Mouse (Mus musculus): ENCODE measurements around the gene Lrba. TPM values are rescaled to one million over a fixed set of nuclear protein-coding genes. Genes with fewer than 3 reads are reported as not detected.

The Lrba gene
- total RNA-seq (2021), result 10 to 100 TPM; 21.3 TPM
- long read RNA-seq, partial matches to known transcripts, result 1 of 2 reads
- long read RNA-seq, other reads (novel, unspliced or antisense), result 1 of 2 reads

DNA sequence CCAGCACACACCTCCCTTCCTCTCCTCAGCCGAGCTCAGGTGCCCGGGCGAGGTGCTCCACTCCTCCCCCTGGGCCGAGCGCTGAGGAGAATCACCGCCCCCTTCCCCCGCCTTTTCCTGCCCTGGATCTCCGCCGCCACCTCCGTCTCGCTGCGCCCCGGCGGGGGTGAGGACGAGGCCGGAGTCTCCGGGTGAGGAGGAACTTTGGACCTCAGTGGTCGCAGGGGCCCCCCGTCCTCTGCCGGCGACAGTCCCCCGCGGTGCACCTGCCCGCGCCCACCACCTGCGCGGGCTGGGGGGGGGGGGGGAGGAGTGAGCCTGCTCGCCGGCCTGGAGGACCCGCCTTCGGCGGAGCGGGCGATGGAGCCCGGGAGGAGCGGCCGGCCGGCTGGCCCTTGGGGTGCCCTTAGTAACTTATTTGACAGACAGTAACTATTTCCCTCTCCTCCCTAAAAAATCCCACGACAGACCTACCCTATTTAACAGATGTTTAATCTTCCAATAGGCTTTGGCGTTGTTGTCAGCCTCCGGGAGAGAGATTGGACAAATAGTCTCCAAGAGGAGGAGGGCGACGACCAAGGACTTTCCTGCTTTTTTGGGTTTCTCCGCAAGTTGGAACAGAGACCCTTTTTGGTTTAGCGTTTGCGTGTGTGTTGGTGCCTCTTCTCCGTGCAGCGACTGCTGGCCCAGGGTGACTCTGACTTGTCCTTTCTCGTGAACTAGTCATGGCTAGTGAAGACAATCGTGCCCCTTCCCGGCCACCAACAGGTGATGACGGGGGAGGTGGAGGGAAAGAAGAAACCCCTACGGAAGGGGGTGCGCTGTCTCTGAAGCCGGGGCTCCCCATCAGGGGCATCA, at the start of gene Lrba:
Gene Lrba (plus strand): TSS at position 117 of the 858 bp plus-strand sequence.
- DNase-seq (ENCODE audit: low spot score in 2 of 2), result peak; percentile 55 to 68

DNA sequence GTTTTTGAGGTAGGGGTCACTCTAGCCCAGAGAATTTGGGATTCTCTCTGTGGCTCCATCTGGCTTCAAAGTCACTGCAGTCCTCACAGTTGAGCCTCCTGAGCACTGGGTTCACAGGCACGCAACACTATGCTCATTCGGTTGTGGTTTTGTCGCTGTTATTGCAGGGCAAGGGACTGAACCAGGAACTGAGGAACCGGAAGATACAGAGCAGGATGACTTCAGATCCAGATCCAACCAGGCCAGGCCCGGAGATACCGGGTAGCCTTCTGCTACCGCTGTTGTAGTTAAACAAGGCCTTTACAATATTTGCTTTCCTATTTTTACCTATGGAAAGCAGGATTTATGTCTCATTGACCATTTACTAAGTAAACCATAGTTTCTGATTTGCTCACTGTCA, 44.8 kb upstream of the Lrba start:
- no peak for DNase-seq (ENCODE audit: low spot score in 2 of 2)

DNA sequence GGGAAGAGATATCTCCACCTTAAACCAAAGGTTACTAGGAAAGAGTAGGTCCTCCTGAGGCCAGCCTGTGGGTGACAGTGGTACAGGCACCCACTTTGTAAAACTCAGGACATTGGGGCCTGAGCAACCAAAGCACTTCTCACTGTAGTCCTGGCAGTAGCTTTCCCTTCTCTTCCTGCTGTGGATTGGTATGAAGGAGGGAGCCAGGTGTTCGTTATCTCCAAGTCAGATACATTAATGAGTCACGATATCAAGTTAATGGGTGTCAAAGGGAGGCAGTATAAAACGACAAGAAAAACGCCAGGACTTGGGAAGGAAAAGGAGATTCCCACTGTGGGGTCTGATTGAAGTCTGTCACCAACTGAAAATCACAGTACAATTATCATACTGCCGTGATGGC, 43.4 kb upstream of the Lrba start:
- DNase-seq (ENCODE audit: low spot score in 2 of 2), result no peak

DNA sequence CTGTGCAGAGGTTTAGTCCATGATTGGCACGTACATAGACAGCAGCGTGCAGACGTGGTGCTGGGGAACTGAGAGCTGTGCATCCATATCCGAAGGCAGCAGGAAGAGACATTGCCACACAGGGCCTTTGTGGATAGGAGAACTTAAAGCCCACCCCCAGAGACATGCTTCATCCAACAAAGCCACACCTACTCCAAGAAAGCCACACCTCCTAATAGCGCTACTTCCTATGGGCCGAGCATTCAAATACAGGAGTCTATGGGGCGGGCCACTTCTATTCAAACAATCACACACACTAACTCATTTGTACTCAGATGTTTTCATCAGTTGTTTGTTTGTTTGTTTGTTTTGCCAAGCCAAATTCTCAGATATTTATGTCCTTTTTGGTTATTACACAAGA, 39.9 kb upstream of the Lrba start:
- no peak for DNase-seq (ENCODE audit: low spot score in 2 of 2)

DNA sequence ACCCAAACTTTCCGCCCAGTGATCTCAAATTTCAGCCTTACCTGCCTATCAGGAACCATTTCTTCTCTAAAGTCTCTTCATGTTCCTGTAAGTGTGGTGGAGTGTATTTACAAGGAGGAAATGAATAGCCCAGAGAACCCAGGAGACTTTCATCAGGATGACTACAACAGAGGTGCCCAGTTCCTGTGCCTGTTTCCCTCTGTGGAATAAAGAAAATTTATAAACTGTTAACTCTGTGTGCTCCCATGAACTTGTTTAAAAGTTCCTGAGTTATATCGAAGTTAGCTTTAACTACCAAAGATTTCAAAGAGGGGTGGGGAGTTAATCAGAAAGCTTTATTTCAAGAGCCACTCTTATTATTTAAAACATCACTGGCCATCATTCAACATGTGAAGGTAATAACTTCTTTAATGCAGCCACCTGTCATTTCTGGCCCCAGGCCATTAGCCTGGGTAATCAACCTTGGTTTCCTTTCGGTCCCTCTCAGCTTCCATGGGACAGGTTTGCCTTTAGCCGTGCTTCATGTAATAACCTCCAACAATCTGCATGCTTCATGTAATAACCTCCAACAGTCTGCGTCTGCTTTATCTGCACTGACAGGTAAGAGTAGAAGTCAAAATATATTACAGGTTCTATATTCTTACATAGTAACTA, 36.6 kb upstream of the Lrba start:
- DNase-seq (ENCODE audit: low spot score in 2 of 2), result no peak

DNA sequence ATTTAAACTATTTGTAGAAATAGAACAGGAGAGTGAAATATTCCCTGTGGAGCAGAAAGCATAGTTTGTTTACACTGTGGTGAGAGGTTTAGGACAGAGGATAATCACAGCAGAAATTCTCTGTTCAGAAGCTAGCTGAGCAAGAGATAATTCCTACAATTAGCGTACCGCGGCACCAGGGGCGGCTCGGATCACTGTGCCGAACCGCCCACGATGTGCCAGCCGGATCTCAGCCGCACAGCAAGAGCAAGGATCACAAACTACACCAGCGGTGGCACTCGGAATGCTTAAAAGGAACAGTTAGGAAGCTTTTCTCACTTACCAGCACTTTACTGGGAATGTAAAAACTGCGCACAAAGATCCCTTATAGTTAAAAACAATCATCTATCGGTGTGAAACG, 28.5 kb upstream of the Lrba start:
- DNase-seq (ENCODE audit: low spot score in 2 of 2), result peak; percentile 3 to 9

DNA sequence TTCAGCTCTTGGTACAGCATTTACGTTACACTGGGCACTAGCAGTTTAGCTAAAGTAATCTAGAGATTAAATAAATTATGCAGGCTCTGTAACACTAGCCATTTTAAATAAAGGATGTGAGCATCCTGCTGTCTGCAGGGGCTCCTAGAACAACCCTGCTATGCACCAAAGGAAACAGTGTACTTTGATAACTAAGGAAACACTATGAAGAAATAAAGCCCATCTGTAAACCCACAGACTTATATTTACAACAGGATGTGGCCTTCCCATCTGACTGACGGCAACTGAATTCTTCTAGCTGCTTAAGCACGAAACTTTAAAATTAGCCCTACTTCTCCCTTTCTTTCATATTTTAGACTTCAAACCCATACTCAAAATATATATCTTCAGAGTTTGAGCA, 28.0 kb upstream of the Lrba start:
- no peak for DNase-seq (ENCODE audit: low spot score in 2 of 2)

DNA sequence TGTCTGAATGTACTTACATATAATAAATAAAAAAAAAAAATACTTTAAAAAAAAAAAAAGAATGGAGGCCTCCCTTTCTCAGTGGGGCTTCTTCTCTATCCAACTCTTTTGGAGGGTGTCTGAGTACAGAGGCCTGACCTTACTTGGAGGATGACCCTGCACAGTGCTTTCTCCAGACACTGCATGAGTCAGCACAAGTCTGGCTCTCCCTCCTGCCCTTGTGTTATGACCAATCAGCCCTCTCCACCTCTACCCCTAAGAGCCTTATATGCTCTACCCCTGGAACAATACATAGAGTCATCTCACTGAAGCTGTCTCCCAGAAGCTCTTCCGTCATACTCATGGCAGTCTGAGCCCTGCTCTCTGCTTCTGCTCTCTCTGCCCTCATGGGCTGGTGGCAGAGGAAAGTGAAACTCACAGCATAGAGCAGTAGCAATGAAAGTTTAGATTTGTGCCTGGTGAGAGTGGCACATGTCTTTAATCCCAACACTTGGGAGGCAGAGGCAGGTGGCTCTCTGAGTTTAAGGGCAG, 22.8 kb upstream of the Lrba start:
- no peak for DNase-seq (ENCODE audit: low spot score in 2 of 2)

DNA sequence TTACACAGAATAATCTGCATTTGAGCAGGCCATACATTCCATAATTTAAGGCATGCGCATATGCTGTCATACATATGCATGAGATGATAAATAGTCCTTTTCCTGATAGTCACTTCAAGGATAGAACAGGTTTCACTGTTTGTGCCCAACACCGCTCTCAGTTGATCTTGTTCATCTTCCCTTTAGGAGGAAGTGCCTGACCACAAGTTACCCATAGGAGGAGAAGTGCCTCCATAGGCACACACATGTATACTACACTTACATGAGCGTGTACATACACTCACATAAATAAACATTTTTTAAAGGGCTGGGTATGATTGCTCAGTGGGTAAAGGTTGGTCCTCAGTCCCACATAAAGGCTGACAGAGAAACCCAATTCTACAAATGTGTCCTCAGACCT, 22.0 kb upstream of the Lrba start:
- no peak for DNase-seq (ENCODE audit: low spot score in 2 of 2)

DNA sequence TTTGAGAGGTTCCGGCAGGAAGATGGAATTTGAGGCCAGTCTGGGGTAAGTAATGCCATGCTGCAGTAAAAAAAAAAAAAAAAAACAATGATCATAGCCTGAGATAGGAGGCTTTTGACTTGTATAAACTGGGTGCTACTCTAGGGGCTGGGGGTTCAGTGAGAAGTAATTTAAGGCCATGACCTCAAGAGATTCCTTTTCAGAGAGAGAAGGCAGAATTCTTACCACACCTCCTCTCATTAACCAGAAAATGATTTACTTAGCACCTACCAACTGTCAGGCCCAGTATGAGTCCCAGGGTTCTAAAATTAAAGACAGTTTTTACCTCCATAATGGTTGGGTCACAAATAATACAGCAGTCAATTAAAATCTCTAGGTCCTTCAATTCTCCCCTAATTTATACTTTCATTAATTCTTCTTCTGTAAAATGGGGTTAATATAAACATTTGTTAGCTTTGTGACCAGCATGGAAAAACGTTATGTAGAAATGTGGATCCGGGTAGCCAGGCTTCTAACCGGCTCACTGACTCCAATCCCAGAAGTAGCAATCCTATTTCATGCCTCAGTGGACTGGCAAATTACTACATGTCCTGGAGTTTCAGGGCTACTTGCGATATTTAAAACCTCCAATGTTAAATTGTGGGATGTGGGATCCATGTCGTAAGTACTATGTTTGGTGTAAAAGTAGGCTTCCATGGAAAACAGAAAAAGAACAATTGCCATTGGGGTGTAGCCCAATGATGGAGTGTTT, 19.7 kb upstream of the Lrba start:
- no peak for DNase-seq (ENCODE audit: low spot score in 2 of 2)

DNA sequence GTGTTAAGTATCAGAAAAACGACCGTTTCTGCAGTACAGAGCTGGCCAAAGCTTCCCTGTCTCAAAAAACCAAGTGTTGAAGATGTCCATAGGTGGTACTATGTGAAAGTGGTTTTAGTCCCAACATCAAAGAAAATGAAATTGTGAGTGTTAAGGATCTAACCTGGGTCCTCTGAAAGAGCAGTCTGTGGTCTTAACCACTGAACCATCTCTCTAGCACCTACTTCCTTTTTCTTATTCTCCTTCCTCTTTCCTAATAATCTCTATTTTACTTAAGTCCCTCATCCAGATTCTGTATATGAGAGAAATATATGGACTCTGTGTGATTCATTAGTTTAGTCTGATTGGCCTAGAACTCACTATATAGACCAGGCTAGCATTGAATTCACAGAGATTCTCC, 17.9 kb upstream of the Lrba start:
- no peak for DNase-seq (ENCODE audit: low spot score in 2 of 2)

DNA sequence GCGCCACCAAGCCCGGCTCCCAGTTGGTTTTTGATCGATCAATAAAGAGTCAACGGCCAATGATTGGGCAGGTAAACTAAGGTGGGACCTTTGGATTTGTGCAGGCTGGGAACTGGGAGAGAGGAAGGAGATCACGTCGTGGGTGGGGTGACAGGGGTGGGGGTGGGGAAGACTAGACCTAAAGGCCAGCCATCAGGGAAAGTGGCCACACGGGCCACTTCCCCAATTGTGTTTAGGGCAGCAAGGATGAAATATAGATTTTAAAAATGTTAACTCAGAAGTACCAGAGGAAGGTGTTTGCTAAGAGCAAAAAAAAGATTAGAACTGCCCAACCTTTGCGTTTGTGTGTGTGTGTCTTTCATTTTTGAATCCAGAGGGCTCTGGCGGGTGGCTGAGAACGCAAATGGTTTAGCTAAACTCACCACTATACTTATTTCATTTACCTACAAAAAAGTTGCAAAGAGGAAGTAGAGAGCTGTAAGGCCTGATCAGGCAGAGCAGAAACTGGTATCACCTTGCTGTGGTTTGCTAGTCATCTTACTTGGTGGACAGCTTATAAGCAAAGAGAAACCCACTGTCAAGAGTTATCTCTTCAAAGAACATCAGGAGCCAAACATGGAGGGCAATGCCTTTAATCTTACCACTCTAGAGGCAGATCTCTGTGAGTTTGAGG, 14.1 kb upstream of the Lrba start:
- no peak for DNase-seq (ENCODE audit: low spot score in 2 of 2)

DNA sequence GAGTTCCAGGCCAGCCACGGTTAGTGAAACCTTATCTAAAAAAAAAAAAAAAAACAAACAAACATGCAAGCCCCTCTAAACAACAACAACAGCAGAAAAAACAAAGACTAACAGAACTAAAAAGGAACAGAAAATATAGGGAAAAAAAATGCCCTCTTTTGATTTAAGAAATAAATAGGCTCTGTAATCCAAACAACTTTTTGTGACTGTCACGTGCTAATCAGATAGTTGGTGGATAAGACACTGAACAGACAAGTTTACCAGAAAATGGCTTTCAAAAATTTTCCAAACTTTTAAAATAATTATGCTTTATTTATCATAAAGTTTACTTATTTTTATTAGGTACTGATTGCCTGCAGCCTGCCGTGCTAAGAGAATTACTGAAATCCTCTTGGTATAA, 13.5 kb upstream of the Lrba start:
- no peak for DNase-seq (ENCODE audit: low spot score in 2 of 2)

DNA sequence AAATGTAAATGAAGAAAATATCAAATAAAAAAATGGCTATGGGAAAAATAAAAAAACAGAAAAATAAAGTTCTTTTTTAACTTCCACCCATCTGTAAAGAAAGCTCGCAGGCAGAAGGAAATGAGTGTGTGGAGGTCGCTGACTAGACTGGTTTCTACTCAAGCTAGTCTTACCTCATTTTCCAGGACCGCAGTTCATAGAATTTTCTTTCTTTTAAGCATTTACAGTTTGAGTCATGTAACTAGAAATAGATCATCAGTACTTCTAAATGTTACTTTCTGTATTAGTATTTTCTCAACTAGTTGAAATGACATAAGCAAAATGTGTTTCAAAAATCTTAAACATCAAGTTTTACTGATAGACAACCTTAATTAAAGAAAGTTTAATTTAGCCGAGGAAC, 10.2 kb upstream of the Lrba start:
- DNase-seq (ENCODE audit: low spot score in 2 of 2), result no peak

DNA sequence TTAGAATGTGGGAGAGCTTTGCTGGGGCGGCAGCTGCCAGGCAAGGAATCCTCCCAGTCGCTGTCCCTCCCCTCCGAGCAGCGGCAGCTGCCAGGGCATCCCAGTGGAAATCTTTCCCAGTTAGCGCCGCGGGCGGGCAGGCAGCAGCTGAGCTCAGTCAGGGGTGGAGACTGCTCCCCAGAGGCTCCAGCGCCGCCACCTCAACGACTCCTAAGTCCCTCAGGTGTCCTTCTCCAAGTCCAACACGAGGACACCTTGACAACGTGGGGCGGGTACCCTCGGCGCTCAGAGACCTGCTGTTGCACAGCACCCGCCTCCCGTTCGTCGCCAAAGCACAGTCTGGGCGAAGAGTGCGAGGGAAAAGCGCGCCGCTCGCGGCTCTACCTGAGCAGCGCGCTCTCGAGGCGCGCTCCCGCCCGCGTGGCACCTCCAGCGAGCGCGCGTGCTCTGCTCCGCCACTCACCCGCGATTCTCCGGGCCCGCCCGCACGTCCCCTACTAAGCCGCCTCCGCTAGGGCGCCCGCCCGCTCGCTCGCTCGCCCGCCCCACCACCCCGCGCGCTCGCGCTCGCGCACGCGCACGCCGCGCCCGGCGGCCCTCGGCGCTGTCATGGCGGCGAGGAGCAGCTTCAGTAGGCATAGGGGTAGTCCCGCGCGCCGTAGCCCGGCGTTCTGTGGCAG, 706 bp upstream of the Lrba start:
- DNase-seq (ENCODE audit: low spot score in 2 of 2), result peak; percentile 80 to 89

DNA sequence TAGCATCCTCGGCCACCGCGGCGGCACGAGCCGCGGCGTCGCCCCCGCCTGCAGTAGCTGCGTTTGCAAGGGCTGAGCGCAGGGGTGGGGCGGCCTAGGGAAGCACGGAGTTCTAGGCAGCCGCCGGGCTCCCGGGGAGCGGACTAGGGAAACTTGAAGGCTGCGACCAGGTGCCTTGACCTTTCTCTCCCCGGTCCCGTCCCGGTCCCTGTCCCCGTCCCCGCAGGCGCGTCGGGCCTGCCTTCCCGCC, 241 bp upstream of the Lrba start:
- no peak for DNase-seq (ENCODE audit: low spot score in 2 of 2)

DNA sequence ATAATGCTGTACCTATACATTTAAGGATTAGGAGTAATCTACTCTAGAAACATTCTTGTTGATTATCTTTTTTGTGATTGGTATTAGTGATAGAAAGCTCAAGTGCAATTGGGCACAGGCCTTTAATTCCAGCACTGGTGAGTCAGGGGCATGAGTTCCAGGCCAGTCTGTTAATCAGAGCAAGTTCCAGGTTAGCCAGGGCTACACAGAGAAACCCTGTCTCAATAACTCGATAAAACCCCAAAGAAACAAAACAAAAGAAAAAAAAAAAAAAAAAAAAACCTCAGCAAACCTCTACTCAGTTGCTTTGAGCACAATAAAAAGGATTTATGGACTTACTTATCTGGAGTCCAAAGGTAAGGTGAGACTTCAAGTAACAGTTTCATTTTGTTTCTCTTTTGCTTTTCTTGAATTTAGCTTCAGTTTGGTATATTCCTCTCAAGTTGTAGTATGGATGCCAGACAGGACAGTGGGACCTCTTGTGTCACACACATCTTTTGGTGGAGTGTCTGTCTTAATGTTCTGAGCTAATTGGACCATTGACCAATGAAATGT, 7.1 kb downstream of the Lrba start:
- DNase-seq (ENCODE audit: low spot score in 2 of 2), result no peak

DNA sequence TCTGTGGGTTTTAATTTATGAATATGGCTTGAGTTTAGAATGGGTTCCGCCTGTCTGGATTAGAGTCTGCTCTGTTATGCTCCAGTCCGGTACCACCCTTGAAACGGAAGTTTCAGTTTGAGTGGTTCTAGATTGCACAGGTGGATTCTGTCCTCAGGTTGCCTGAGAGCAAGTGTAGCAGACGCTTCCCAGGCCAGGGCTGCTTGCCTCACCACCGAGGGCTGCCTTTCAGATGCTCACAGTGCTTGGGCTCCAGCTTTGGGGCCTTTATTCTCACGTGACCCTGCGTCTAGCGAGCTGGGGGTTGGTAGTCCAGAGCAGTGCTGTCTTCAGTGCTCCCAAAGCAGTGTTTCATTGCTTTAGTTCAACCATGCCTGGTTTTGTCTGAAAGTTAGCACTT, 22.7 kb downstream of the Lrba start:
- DNase-seq (ENCODE audit: low spot score in 2 of 2), result no peak

DNA sequence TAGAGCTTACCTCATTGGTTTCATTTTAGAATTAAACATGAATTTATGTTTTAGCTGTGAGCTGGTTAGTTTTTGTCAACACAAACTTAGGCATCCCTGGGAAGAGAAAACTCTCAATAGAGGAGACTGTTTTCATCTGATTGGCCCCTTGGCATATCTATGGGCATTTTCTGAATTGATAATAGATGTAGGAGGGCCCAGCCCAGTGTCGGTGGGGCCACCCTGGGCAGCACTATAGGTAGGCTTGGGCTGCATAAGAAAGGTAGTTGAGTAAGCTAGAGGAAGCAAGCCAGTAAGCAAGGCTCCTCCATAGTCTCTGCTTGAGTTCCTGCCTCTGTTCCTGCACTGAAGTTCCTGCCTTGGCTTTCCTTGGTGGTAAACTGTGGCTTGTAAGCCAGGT, 26.7 kb downstream of the Lrba start:
- DNase-seq (ENCODE audit: low spot score in 2 of 2), result no peak

DNA sequence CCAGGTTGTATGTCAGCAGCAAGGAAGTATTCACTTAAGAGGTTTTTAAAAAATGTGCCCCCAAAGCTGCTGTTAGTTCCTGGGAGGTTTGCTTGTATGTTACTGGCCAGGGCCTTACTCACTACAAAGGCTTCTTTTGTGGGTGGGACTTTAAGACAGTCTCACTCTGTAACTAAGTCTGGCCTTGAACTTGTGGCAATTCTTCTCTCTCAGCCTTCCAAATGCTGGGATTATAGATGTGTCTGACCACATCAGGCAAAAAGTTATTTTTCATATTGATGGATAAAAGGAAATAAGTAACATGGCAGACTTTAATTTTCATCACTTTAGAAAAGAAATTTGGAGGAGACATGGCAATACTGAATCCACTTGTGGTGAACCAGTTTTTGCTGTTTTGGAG, 28.1 kb downstream of the Lrba start:
- DNase-seq (ENCODE audit: low spot score in 2 of 2), result no peak

DNA sequence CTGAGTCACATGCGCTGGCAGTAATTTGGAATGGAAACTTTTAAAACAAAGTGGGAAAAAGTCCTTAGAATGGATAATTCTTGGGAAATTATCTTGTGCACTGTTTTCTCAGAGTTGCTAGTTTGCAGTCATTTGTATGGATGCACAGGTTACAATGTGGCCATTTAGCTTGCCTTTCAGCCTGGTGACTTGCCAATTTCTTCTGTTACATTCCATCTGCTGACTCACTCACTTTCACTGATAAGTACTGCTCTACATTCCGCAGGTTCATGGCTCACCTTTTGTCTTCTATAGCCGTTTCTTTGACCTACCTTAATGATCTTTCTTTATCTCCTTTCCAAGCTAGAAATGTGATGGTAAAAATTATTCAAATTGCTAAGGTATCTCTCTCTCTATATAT, 28.6 kb downstream of the Lrba start:
- DNase-seq (ENCODE audit: low spot score in 2 of 2), result no peak
